Mouse (Mus musculus) midbrain, postnatal 0 days (tissue): Measurements from ENCODE around the gene Sel1l. TPM values are rescaled to one million over a fixed set of nuclear protein-coding genes. Genes with fewer than 3 reads are reported as not detected.

Source experiments
- ATAC-seq: fragments of 200-750 bp; cut with Nextera tagmentation; 2 replicates; pipeline ENCODE4 v1.8.0; 2017; ENCODE audit warnings: moderate number of reproducible peaks, mild to moderate bottlenecking, moderate TSS enrichment, moderate library complexity; ENCODE audit not compliant: low FRiP score
- DNase-seq: peaks from one replicate; pipeline ENCODE4 v3.0.0-alpha.2; 2015; ENCODE audit warnings: low spot score
- H3K27ac ChIP-seq: fragments of 300-500 bp; sonication (generic); 2 replicates; pipeline ENCODE4 v1.5.1; 2014; ENCODE audit warnings: low read depth, mild to moderate bottlenecking, low read length, mixed read lengths
- H3K27me3 ChIP-seq: fragments of 300-500 bp; sonication (generic); 2 replicates; pipeline ENCODE4 v1.6.1; 2014; ENCODE audit warnings: low read length, control low read depth, mixed read lengths; ENCODE audit not compliant: insufficient read depth
- H3K36me3 ChIP-seq: fragments of 300-500 bp; sonication (generic); 2 replicates; pipeline ENCODE4 v1.6.1; 2014; ENCODE audit warnings: low read length, control low read depth, mixed read lengths; ENCODE audit not compliant: insufficient read depth
- H3K4me1 ChIP-seq: fragments of 300-500 bp; sonication (generic); 2 replicates; pipeline ENCODE4 v1.6.1; 2014; ENCODE audit warnings: mild to moderate bottlenecking, control low read depth, antibody characterized with exemption, low read length, mixed read lengths; ENCODE audit not compliant: insufficient read depth
- H3K4me2 ChIP-seq: fragments of 300-500 bp; sonication (generic); 2 replicates; pipeline ENCODE4 v1.6.1; 2014; ENCODE audit warnings: low read depth, mild to moderate bottlenecking, low read length, mixed read lengths; ENCODE audit not compliant: poor library complexity, severe bottlenecking
- H3K4me3 ChIP-seq: fragments of 300-500 bp; sonication (generic); 2 replicates; pipeline ENCODE4 v1.5.1; 2014; ENCODE audit warnings: low read depth, mild to moderate bottlenecking, low read length, moderate library complexity
- H3K9ac ChIP-seq: fragments of 300-500 bp; sonication (generic); replicated peaks from 2 replicates; pipeline ENCODE4 v1.6.1; 2014; ENCODE audit warnings: mild to moderate bottlenecking, low read length, moderate library complexity, mixed read lengths; ENCODE audit not compliant: poor library complexity, severe bottlenecking
- H3K9me3 ChIP-seq: fragments of 300-500 bp; sonication (generic); 2 replicates; pipeline ENCODE4 v1.6.1; 2016; ENCODE audit warnings: low read length, control low read depth
- CTCF ChIP-seq: IDR thresholded peaks from 2 replicates; pipeline ENCODE4 v1.5.1; 2016; ENCODE audit warnings: antibody characterized with exemption, mild to moderate bottlenecking
- WGBS: fragments of 180-500 bp; shearing (Covaris S2); extraction: QIAGEN DNeasy Blood & Tissue Kit; methylation state at CpG from one replicate; pipeline ENCODE4 v1.1.7; 2014; 5-methylcytosine and 5-hydroxymethylcytosine counted together
- polyA plus RNA-seq: library from polyadenylated mRNA; unstranded; fragments of >200 nt; fragmentation: Nextera tagmentation; extraction: Ambion mirVana; gene quantifications from 2 replicates; pipeline ENCODE4 v1.2.1, GENCODE M21; 2015
- total RNA-seq: library from RNA; depleted of rRNA; stranded (reverse); fragments of >200 nt; gene quantifications from 2 replicates; pipeline ENCODE4 v1.2.3, GENCODE M21; 2014

Gene Sel1l
- total and polyA plus RNA-seq, 2 experiments from 2014 or later, result 67.3 to 93.3 TPM

GRCm38 (mm10) chr12:91833939-91834333 is 15.0 kb downstream of the Sel1l start:
- Histone ChIP-seq H3K9ac (no peak overlapping the region), H3K27me3 (no peaks in the 10 kb centered on the region), H3K9me3 (no peaks in the 10 kb centered on the region), H3K4me3 (no peak overlapping the region), H3K36me3 (peaks cover 59% of the 10 kb centered on the region), H3K4me1 (no peaks in the 10 kb centered on the region), H3K27ac (no peak overlapping the region), H3K4me2 (no peak overlapping the region)
- 78% methylated on average over 5 of the region's 5 CpGs for WGBS
- ATAC-seq (no peak), DNase-seq (no peak)
- no peak for TF ChIP-seq CTCF

- no peaks in the 10 kb centered on the region for H3K4me1 ChIP-seq
- H3K27ac ChIP-seq, result no peak overlapping the region
- DNase-seq, result no peak
- TF ChIP-seq CTCF, result no peak
- H3K9me3 ChIP-seq, result no peaks in the 10 kb centered on the region
- no peak overlapping the region for H3K9ac ChIP-seq
- 97% methylated on average over 3 of the region's 3 CpGs for WGBS
- ATAC-seq, result no peak
- H3K27me3 ChIP-seq, result no peaks in the 10 kb centered on the region
- H3K4me2 ChIP-seq, result no peak overlapping the region
- peaks cover 53% of the 10 kb centered on the region for H3K36me3 ChIP-seq
- no peak overlapping the region for H3K4me3 ChIP-seq
Observed at GRCm38 (mm10) chr12:91833237-91833938, 15.6 kb downstream of the Sel1l start.

GRCm38 (mm10) chr12:91831410-91831809 is 17.5 kb downstream of the Sel1l start:
- no peaks in the 10 kb centered on the region for H3K4me1 ChIP-seq
- ATAC-seq (no peak), DNase-seq (peak; percentile 67)
- H3K4me3 ChIP-seq, result no peak overlapping the region
- H3K4me2 ChIP-seq, result no peak overlapping the region
- TF ChIP-seq CTCF, result no peak
- H3K9me3 ChIP-seq, result no peaks in the 10 kb centered on the region
- H3K9ac ChIP-seq, result no peak overlapping the region
- peaks cover 44% of the 10 kb centered on the region for H3K36me3 ChIP-seq
- H3K27ac ChIP-seq, result no peak overlapping the region
- WGBS, result 91% methylated on average over 7 of the region's 7 CpGs
- H3K27me3 ChIP-seq, result no peaks in the 10 kb centered on the region

- ATAC-seq (no peak), DNase-seq (no peak)
- H3K4me3 ChIP-seq, result no peak overlapping the region
- H3K27me3 ChIP-seq, result no peaks in the 10 kb centered on the region
- no peak overlapping the region for H3K27ac ChIP-seq
- no peaks in the 10 kb centered on the region for H3K9me3 ChIP-seq
- WGBS, result 91% methylated on average over 12 of the region's 12 CpGs
- H3K4me2 ChIP-seq, result no peak overlapping the region
- H3K9ac ChIP-seq, result no peak overlapping the region
- TF ChIP-seq CTCF, result no peak
- peaks cover 56% of the 10 kb centered on the region for H3K36me3 ChIP-seq
- H3K4me1 ChIP-seq, result no peaks in the 10 kb centered on the region
Observed at GRCm38 (mm10) chr12:91820461-91820860, 28.5 kb downstream of the Sel1l start.

GRCm38 (mm10) chr12:91818726-91819125 is 30.2 kb downstream of the Sel1l start:
- 91% methylated on average over 4 of the region's 4 CpGs for WGBS
- H3K4me1 ChIP-seq, result no peaks in the 10 kb centered on the region
- no peaks in the 10 kb centered on the region for H3K9me3 ChIP-seq
- no peak for TF ChIP-seq CTCF
- DNase-seq, result no peak
- no peaks in the 10 kb centered on the region for H3K27me3 ChIP-seq
- H3K4me2 ChIP-seq, result no peak overlapping the region
- H3K9ac ChIP-seq, result no peak overlapping the region
- no peak for ATAC-seq
- H3K27ac ChIP-seq, result no peak overlapping the region
- peaks cover 63% of the 10 kb centered on the region for H3K36me3 ChIP-seq
- H3K4me3 ChIP-seq, result no peak overlapping the region

GRCm38 (mm10) chr12:91815990-91816389 is 33.0 kb downstream of the Sel1l start:
- DNase-seq, result peak; percentile 72
- ATAC-seq, result peak; percentile 66
- WGBS, result 29% methylated on average over 10 of the region's 10 CpGs
- Histone ChIP-seq H3K9me3 (no peaks in the 10 kb centered on the region), H3K36me3 (peaks cover 64% of the 10 kb centered on the region), H3K9ac (no peak overlapping the region), H3K27ac (no peak overlapping the region), H3K4me3 (no peak overlapping the region), H3K4me2 (no peak overlapping the region), H3K4me1 (no peaks in the 10 kb centered on the region), H3K27me3 (no peaks in the 10 kb centered on the region)
- peak; percentile 79 for TF ChIP-seq CTCF
